In the genomic region with DNA sequence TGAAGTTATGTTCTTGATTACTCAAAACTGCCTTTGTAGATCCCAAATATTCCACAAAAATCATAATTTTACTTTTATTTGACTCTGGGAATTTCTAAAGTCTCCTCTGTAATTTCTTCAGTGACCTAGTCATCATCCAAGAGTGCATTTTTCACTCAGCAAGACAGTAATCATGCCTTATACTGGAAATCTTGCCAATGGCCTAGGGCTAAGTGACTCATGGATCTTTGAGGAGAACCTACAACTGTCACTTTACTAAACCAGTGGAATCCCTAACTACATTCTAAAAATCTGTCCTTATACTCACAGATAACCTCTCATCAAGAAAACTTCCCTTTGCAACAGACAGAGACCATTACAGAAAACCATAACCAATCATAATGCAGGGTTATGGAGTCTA, we compare ENCODE assay signal across 21 mouse cellular contexts.
DNase-seq lines count a peak whose midpoint lies in the region; TF ChIP-seq lines count a peak whose summit lies in the region.
"Had no signal": no experiment of that assay in that cellular context is flagged by ENCODE, and none has a peak within 500 bp of the region (broad histone marks: within the 10 kb centered on the region; RNA-seq: fewer than 3 reads in every experiment).

No protein-coding gene starts in this region.

- H3K9me3 ChIP-seq in MEL (replicated peaks; ENCODE audit: insufficient read depth, low read length), result no peaks in the 10 kb centered on the region
- H3K9me3 ChIP-seq: embryonic facial prominence, embryonic 10.5 days; embryonic facial prominence, embryonic 12.5 days; forebrain, embryonic 13.5 days; forebrain, embryonic 15.5 days; G1E had no signal

- intact Hi-C loops in left cerebral cortex, postnatal 4 days (cut with DNase I), result no loop called here

- no peak overlapping the region for H3K9ac ChIP-seq in MEL (ENCODE audit: control insufficient read depth, low read depth, low read length, poor library complexity, severe bottlenecking)
- H3K9ac ChIP-seq: embryonic facial prominence, embryonic 12.5 days; forebrain, embryonic 13.5 days; forebrain, embryonic 15.5 days; forebrain, postnatal 0 days had no signal

- peaks cover 0 to 21% of the 10 kb centered on the region in 2 experiments; a peak in 2 of 4 replicates for H3K36me3 ChIP-seq in MEL (ENCODE audit: control insufficient read depth in 1 of 2, insufficient read depth in 2 of 2, low read length in 2 of 2)
- H3K36me3 ChIP-seq: embryonic facial prominence, embryonic 10.5 days; embryonic facial prominence, embryonic 12.5 days; forebrain, embryonic 15.5 days; G1E had no signal

- no peak overlapping the region for H3K27ac ChIP-seq in MEL (ENCODE audit: control insufficient read depth, low read depth, low read length)
- H3K27ac ChIP-seq: embryonic facial prominence, embryonic 10.5 days; embryonic facial prominence, embryonic 12.5 days; forebrain, embryonic 13.5 days; forebrain, embryonic 15.5 days had no signal

- H3K79me2 ChIP-seq in MEL (ENCODE audit: control insufficient read depth, insufficient read depth, low read length, poor library complexity), result no peaks in the 10 kb centered on the region

- no peaks in the 10 kb centered on the region for H3K27me3 ChIP-seq in MEL (ENCODE audit: control insufficient read depth in 1 of 2, insufficient read depth in 2 of 2, low read length in 2 of 2)
- H3K27me3 ChIP-seq: CH12.LX; embryonic facial prominence, embryonic 12.5 days; forebrain, embryonic 13.5 days; forebrain, embryonic 15.5 days had no signal

- no peak for TF ChIP-seq POLR2A in MEL (IDR thresholded peaks at IDR 0.05; ENCODE audit: control insufficient read depth in 1 of 2, insufficient read depth in 1 of 2, low read depth in 1 of 2, low read length in 2 of 2, poor library complexity in 1 of 2)

- DNase-seq in 3T3-L1 (ENCODE audit: low read depth, low spot score) (peak; percentile 68), MEL (ENCODE audit: low read depth, low spot score) (no peak), NIH3T3 (ENCODE audit: low read depth) (peak; percentile 8)
- no peak for DNase-seq in gastrocnemius, postnatal 4 days (ENCODE audit: low spot score in 2 of 2)
- no peak for DNase-seq in left cerebral cortex, postnatal 4 days
- DNase-seq in frontal cortex, postnatal 10 days (ENCODE audit: low spot score in 2 of 2), result no peak
- DNase-seq: adrenal gland, adult 2 months; adrenal gland, postnatal 10 days; adrenal gland, postnatal 25 days; B cell, adult 2 months; cerebellum, adult 11-12 months; cerebellum, adult 9-10 months; cerebellum, postnatal 10 days; cerebellum, postnatal 25 days; forebrain, postnatal 0 days had no signal

- TF ChIP-seq EP300 in MEL (IDR thresholded peaks at IDR 0.05; ENCODE audit: low read depth in 1 of 2, low read length in 2 of 2), result no peak

- no peak for TF ChIP-seq RAD21 in MEL (IDR thresholded peaks at IDR 0.05; ENCODE audit: low read depth, low read length)

- H3K4me1 ChIP-seq in MEL (ENCODE audit: control insufficient read depth in 1 of 2, insufficient read depth in 2 of 2, low read length in 2 of 2), result peaks cover 9 to 12% of the 10 kb centered on the region in 2 experiments
- H3K4me1 ChIP-seq: embryonic facial prominence, embryonic 10.5 days; embryonic facial prominence, embryonic 12.5 days; forebrain, embryonic 13.5 days; forebrain, embryonic 15.5 days had no signal

- no peak for TF ChIP-seq CTCF in MEL (IDR thresholded peaks at IDR 0.05 in 2 of 3, conservative IDR thresholded peaks at IDR 0.05 in 1 of 3; ENCODE audit: control insufficient read depth in 1 of 3, insufficient read depth in 1 of 3, low read depth in 2 of 3, low read length in 3 of 3, poor library complexity in 1 of 3, severe bottlenecking in 1 of 3)

- H3K4me3 ChIP-seq in MEL (ENCODE audit: control insufficient read depth in 1 of 2, insufficient read depth in 1 of 2, low read depth in 2 of 2, low read length in 2 of 2), result no peak overlapping the region
- H3K4me3 ChIP-seq: embryonic facial prominence, embryonic 10.5 days; embryonic facial prominence, embryonic 12.5 days; forebrain, embryonic 13.5 days; forebrain, embryonic 15.5 days had no signal

TF ChIP-seq in MEL, 35 proteins besides CTCF, POLR2A, EP300 and RAD21:
- 0 out of 2 replicates have a peak, but pooled peaks have one; percentile 6 for TF ChIP-seq MXI1 (IDR thresholded peaks at IDR 0.05; ENCODE audit: low read depth, low read length)
- no peak for TF ChIP-seq ZKSCAN1 (IDR thresholded peaks at IDR 0.05; ENCODE audit: low read depth, low read length)
TF ChIP-seq in MEL: peak in this region for 1.

Comparison
In these comparisons a context has a peak if more than half of its experiments do, and no peak if none do; other contexts are left out.
1. DNase-seq: peak in 3T3-L1 (single experiment) and NIH3T3 (single experiment); none in MEL (single experiment), gastrocnemius, postnatal 4 days (0 of 2), left cerebral cortex, postnatal 4 days (single experiment) and frontal cortex, postnatal 10 days (0 of 2).